Mouse (Mus musculus) midbrain, embryonic 15.5 days (tissue): ENCODE data around the gene Rprd1b. TPM values are rescaled to one million over a fixed set of nuclear protein-coding genes. Genes with fewer than 3 reads are reported as not detected.

Experiments used
- ATAC-seq: fragments of 200-750 bp; cut with Nextera tagmentation; replicated peaks from 2 replicates; pipeline ENCODE4 v1.8.0; 2017; ENCODE audit warnings: moderate TSS enrichment
- H3K27ac ChIP-seq: fragments of 300-500 bp; sonication (generic); 2 replicates; pipeline ENCODE4 v1.5.1; 2015; ENCODE audit warnings: mild to moderate bottlenecking, inconsistent platforms
- H3K27me3 ChIP-seq: fragments of 300-500 bp; sonication (generic); replicated peaks from 2 replicates; pipeline ENCODE4 v1.6.1; 2015; ENCODE audit warnings: inconsistent platforms
- H3K36me3 ChIP-seq: fragments of 300-500 bp; sonication (generic); replicated peaks from 2 replicates; pipeline ENCODE4 v1.6.1; 2015; ENCODE audit warnings: inconsistent platforms
- H3K4me1 ChIP-seq: fragments of 300-500 bp; sonication (generic); 2 replicates; pipeline ENCODE4 v1.6.1; 2015; ENCODE audit warnings: inconsistent platforms
- H3K4me2 ChIP-seq: fragments of 300-500 bp; sonication (generic); 2 replicates; pipeline ENCODE4 v1.6.1; 2015; ENCODE audit warnings: inconsistent platforms, mild to moderate bottlenecking, moderate library complexity
- H3K4me3 ChIP-seq: fragments of 300-500 bp; sonication (generic); 2 replicates; pipeline ENCODE4 v1.5.1; 2015; ENCODE audit warnings: mild to moderate bottlenecking, inconsistent platforms
- H3K9ac ChIP-seq: fragments of 300-500 bp; sonication (generic); 2 replicates; pipeline ENCODE4 v1.6.1; 2015; ENCODE audit warnings: mild to moderate bottlenecking, inconsistent platforms
- H3K9me3 ChIP-seq: fragments of 300-500 bp; sonication (generic); 2 replicates; pipeline ENCODE4 v1.6.1; 2016; ENCODE audit warnings: inconsistent platforms
- WGBS: fragments of 180-500 bp; shearing (Covaris S2); methylation state at CpG from one replicate; pipeline ENCODE4 v1.1.7; 2015; ENCODE audit warnings: mixed read lengths; 5-methylcytosine and 5-hydroxymethylcytosine counted together
- polyA plus RNA-seq: library from polyadenylated mRNA; unstranded; fragments of >200 nt; fragmentation: Nextera tagmentation; extraction: Ambion mirVana; gene quantifications from 2 replicates; pipeline ENCODE4 v1.2.1, GENCODE M21; 2015

Gene Rprd1b
- polyA plus RNA-seq, 1 experiment from 2014 or later, result 34.7 TPM

GRCm38 (mm10) chr2:158157654-158158053 is 129.4 kb downstream of the Rprd1b start:
- Histone ChIP-seq H3K36me3 (no peaks in the 10 kb centered on the region), H3K4me2 (no peak overlapping the region), H3K9me3 (no peaks in the 10 kb centered on the region), H3K4me1 (peaks cover 9% of the 10 kb centered on the region), H3K27ac (no peak overlapping the region), H3K4me3 (no peak overlapping the region), H3K9ac (no peak overlapping the region), H3K27me3 (no peaks in the 10 kb centered on the region)
- 39% methylated on average over 8 of the region's 8 CpGs for WGBS
- ATAC-seq, result no peak

DNA sequence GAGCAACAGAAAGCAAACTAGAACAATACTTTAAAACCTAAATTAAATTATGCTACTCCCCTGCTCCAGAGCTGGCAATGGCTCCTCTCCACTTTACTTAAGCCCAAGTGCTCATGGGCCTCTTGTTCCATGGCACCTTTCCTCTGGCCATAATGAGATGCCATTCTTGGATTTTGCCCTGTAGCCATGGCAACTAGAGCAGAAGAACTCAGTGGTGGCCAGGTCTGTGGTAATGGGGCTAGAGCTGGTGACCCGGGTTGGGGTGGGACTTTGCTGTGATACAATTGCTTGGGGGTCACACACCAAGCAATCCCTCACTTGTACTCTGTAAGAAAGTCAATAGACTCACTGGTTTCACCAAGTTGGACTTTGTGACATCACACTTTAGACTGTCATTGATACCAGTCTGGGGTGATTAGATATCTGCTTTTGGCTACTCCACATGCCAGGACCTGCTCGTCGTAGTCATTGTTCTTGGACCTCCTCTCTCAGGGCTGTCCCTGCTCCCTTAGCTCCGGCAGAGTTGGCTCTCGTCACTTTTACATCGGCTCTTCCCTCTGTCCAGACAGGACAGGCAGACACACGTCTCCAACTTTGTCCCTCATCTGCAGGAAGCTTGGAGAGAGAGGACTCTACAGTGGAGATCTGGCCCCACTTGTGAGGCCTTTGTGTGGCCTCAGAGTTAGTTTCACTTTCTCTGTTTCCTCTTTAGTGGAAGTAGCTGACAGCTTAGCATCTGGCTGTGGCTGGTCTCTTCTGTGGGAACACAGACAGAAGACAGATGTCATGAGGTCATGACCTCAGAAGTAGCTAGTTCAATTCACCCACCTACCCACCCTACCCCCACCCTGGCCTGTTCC is 131.3 kb downstream of the Rprd1b start:
- Histone ChIP-seq H3K4me1 (no peaks in the 10 kb centered on the region), H3K36me3 (no peaks in the 10 kb centered on the region), H3K9me3 (no peaks in the 10 kb centered on the region), H3K9ac (no peak overlapping the region), H3K27ac (no peak overlapping the region), H3K4me2 (no peak overlapping the region), H3K27me3 (no peaks in the 10 kb centered on the region), H3K4me3 (no peak overlapping the region)
- WGBS, result 64% methylated on average over 7 of the region's 7 CpGs
- no peak for ATAC-seq

DNA sequence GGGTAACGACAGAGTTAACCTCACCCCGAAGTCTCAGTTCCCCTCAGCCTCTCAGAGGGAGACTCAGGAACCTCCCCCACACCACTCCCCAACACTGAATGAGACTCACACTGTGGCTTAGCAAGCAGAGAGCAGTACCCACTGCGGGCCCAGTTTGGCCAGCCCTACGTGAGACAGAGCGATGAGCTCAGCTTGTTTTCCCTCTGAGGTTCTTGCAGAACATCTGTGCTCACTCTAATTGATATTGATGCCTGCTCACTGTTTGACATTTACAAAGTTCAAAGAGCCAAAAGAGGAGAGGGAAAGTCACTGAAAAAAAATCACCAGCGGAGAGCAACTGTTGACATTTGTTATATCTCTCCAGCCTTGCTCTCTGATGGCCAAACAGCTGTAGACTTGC is 133.5 kb downstream of the Rprd1b start:
- H3K27ac ChIP-seq, result no peak overlapping the region
- no peak overlapping the region for H3K4me3 ChIP-seq
- H3K4me2 ChIP-seq, result no peak overlapping the region
- H3K9me3 ChIP-seq, result no peaks in the 10 kb centered on the region
- no peak overlapping the region for H3K9ac ChIP-seq
- WGBS, result 88% methylated on average over 6 of the region's 6 CpGs
- no peak for ATAC-seq
- H3K27me3 ChIP-seq, result no peaks in the 10 kb centered on the region
- no peaks in the 10 kb centered on the region for H3K4me1 ChIP-seq
- no peaks in the 10 kb centered on the region for H3K36me3 ChIP-seq

- WGBS, result 85% methylated on average over 6 of the region's 6 CpGs
- Histone ChIP-seq H3K27ac (no peak overlapping the region), H3K4me3 (no peak overlapping the region), H3K4me1 (no peaks in the 10 kb centered on the region), H3K9me3 (no peaks in the 10 kb centered on the region), H3K9ac (no peak overlapping the region), H3K27me3 (no peaks in the 10 kb centered on the region), H3K36me3 (no peaks in the 10 kb centered on the region), H3K4me2 (no peak overlapping the region)
- no peak for ATAC-seq
Measured at GRCm38 (mm10) chr2:158163034-158163433, 134.7 kb downstream of the Rprd1b start.

GRCm38 (mm10) chr2:158165776-158166175 is 137.5 kb downstream of the Rprd1b start:
- Histone ChIP-seq H3K9me3 (no peaks in the 10 kb centered on the region), H3K27me3 (no peaks in the 10 kb centered on the region), H3K9ac (no peak overlapping the region), H3K4me1 (no peaks in the 10 kb centered on the region), H3K36me3 (no peaks in the 10 kb centered on the region), H3K4me2 (no peak overlapping the region), H3K27ac (no peak overlapping the region), H3K4me3 (no peak overlapping the region)
- no peak for ATAC-seq
- 85% methylated on average over 4 of the region's 4 CpGs for WGBS

DNA sequence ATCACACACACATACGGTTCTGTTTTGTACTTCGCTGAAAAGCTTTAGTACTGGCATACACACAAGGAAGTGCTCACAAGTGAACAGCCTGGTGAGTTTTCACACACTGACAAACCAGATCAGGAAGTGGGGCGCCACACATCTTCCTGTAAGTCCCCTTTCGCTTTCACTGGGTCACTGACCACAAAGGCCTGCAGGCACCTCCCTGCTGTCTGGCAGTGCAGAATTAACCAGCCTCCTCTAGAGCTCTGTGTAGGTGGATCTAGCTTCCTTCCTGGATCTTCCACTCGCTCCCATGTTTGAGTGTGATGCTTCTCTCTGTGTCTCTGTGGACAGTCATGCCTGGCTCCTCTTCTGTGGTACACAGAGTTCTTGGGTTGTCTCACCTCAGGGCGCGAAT is 138.3 kb downstream of the Rprd1b start:
- no peak overlapping the region for H3K9ac ChIP-seq
- no peak for ATAC-seq

DNA sequence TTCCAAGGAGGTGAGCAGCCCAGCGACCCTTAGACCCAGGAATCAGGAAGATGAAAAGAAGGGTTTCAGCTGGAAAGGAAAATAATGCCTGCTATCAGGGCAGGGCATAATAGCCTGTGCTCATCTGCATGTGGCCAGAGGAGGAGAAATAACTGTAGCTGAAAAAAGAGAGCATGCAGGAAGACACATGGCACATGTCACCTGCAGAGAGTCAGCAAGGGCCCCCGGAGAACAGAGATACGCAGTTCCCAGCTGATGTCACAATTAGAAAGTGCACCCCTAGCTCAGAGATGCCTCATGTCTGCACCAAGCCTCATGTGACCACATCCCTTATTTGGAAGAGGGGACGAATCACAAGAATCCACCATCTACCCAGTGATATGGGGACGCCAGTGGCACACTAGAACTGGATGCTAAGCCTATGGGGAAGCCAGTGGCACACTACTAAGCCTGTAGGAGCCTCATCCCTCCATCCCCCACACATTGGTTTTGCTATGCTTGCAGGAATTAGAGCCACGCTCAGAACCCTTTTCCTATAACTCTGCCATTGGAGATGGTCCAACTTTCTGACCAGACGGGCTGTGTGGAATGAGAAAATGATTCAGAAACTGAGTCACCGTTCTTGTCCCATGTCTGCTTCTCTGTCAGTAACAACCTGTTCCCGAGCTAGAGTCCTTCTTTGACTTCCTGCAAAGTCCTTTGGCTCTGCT is 139.4 kb downstream of the Rprd1b start:
- no peak for ATAC-seq
- no peaks in the 10 kb centered on the region for H3K9me3 ChIP-seq
- H3K27ac ChIP-seq, result no peak overlapping the region
- 72% methylated on average over 9 of the region's 9 CpGs for WGBS
- H3K4me2 ChIP-seq, result no peak overlapping the region
- no peaks in the 10 kb centered on the region for H3K27me3 ChIP-seq
- no peaks in the 10 kb centered on the region for H3K4me1 ChIP-seq
- H3K9ac ChIP-seq, result no peak overlapping the region
- H3K4me3 ChIP-seq, result no peak overlapping the region
- no peaks in the 10 kb centered on the region for H3K36me3 ChIP-seq

More for the DNA sequence above, 138.3 kb downstream of the Rprd1b start:
- no peak overlapping the region for H3K4me3 ChIP-seq
- H3K36me3 ChIP-seq, result no peaks in the 10 kb centered on the region
- no peaks in the 10 kb centered on the region for H3K4me1 ChIP-seq
- H3K9me3 ChIP-seq, result no peaks in the 10 kb centered on the region
- 84% methylated on average over 7 of the region's 7 CpGs for WGBS
- no peaks in the 10 kb centered on the region for H3K27me3 ChIP-seq
- H3K27ac ChIP-seq, result no peak overlapping the region
- no peak overlapping the region for H3K4me2 ChIP-seq

GRCm38 (mm10) chr2:158168741-158169211 is 140.5 kb downstream of the Rprd1b start:
- no peak overlapping the region for H3K27ac ChIP-seq
- WGBS, result 79% methylated on average over 8 of the region's 8 CpGs
- no peak for ATAC-seq

GRCm38 (mm10) chr2:158169351-158169750 is 141.1 kb downstream of the Rprd1b start:
- no peak overlapping the region for H3K4me3 ChIP-seq
- no peak overlapping the region for H3K4me2 ChIP-seq
- no peak for ATAC-seq
- no peak overlapping the region for H3K27ac ChIP-seq
- 82% methylated on average over 6 of the region's 6 CpGs for WGBS
- no peaks in the 10 kb centered on the region for H3K36me3 ChIP-seq
- H3K9me3 ChIP-seq, result no peaks in the 10 kb centered on the region
- no peaks in the 10 kb centered on the region for H3K4me1 ChIP-seq
- H3K27me3 ChIP-seq, result no peaks in the 10 kb centered on the region
- H3K9ac ChIP-seq, result no peak overlapping the region

More at GRCm38 (mm10) chr2:158168741-158169211, 140.5 kb downstream of the Rprd1b start:
- Histone ChIP-seq H3K9ac (no peak overlapping the region), H3K4me3 (no peak overlapping the region), H3K4me1 (no peaks in the 10 kb centered on the region), H3K36me3 (no peaks in the 10 kb centered on the region), H3K4me2 (no peak overlapping the region), H3K27me3 (no peaks in the 10 kb centered on the region), H3K9me3 (no peaks in the 10 kb centered on the region)

DNA sequence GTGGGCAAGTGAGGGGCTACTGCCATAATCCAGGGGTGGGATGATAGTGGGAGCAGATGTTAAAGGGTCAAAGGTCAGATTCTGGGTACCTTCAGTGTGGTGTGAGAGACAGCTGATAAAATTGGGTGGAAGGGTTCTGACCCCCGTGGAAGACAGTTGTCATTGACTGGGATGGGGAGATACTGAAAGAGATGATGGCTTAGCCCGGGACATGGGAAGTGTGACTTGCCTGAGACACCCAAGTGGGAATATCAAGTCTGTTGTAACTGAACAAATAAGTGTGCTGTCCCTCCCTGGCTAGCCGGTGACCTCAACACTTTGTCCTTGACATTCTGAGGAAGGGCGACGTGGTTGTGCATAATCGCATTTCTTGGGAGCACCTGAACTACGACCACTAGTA is 141.5 kb downstream of the Rprd1b start:
- 91% methylated on average over 7 of the region's 7 CpGs for WGBS
- Histone ChIP-seq H3K36me3 (no peaks in the 10 kb centered on the region), H3K27me3 (no peaks in the 10 kb centered on the region), H3K4me2 (no peak overlapping the region), H3K9me3 (no peaks in the 10 kb centered on the region), H3K9ac (no peak overlapping the region), H3K27ac (no peak overlapping the region), H3K4me1 (no peaks in the 10 kb centered on the region), H3K4me3 (no peak overlapping the region)
- ATAC-seq, result no peak

DNA sequence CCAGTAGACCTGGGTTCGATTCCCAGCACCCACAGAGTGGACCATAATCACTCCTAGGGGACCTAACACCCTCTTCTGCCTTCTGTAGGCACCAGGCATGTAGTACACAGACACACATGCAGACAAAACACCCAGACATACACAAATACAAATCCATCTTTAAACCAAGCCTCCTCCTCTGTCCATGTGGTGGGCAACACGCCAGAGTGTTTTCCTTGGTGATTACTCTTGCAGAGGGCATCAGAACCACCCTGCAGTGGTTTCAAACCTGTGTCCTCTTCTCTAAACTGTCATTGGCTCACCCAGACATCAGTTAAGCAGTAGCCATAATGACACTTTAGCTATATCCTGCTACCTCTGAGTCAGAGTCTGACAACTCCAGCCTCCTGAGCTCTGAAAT is 142.1 kb downstream of the Rprd1b start:
- no peak overlapping the region for H3K4me3 ChIP-seq
- 80% methylated on average over 2 of the region's 2 CpGs for WGBS
- no peak for ATAC-seq

GRCm38 (mm10) chr2:158174438-158174837 is 146.1 kb downstream of the Rprd1b start:
- H3K9ac ChIP-seq, result no peak overlapping the region
- H3K36me3 ChIP-seq, result no peaks in the 10 kb centered on the region
- H3K27me3 ChIP-seq, result no peaks in the 10 kb centered on the region
- peaks cover 14% of the 10 kb centered on the region for H3K4me1 ChIP-seq
- H3K4me2 ChIP-seq, result no peak overlapping the region
- H3K4me3 ChIP-seq, result no peak overlapping the region
- no peak overlapping the region for H3K27ac ChIP-seq
- H3K9me3 ChIP-seq, result no peaks in the 10 kb centered on the region
- no peak for ATAC-seq
- 84% methylated on average over 5 of the region's 5 CpGs for WGBS

More for the DNA sequence above, 142.1 kb downstream of the Rprd1b start:
- Histone ChIP-seq H3K9me3 (no peaks in the 10 kb centered on the region), H3K27ac (no peak overlapping the region), H3K27me3 (no peaks in the 10 kb centered on the region), H3K36me3 (no peaks in the 10 kb centered on the region), H3K4me1 (no peaks in the 10 kb centered on the region), H3K9ac (no peak overlapping the region), H3K4me2 (no peak overlapping the region)
